Mouse (Mus musculus): ENCODE results near the gene Cdkn3. TPM values are rescaled to one million over a fixed set of nuclear protein-coding genes. Genes with fewer than 3 reads are reported as not detected.
"Not testable (repeated sequence)": the region's sequence is repeated elsewhere in the genome, so short reads cannot be mapped to it uniquely, and the experiment has no call there.

The Cdkn3 gene
- polyA plus RNA-seq (2015; fragmentation: Nextera tagmentation; extraction: Ambion mirVana): 47.3 and 53.8 TPM in 2 replicates

GRCm38 (mm10) chr14:46760355-46761029, at the start of gene Cdkn3:
Cdkn3 (plus strand) TSS chr14:46760541.
- H3K36me3 ChIP-seq: peaks cover 19% of the 10 kb centered on the region
- H3K4me3 ChIP-seq: peak within 1 kb of the TSS; percentile 88
- H3K27me3 ChIP-seq (replicated peaks): no peaks in the 10 kb centered on the region
- no peaks in the 10 kb centered on the region for H3K9me3 ChIP-seq
- H3K4me1 ChIP-seq: peaks cover 15% of the 10 kb centered on the region
- ATAC-seq (ENCODE audit: extremely low read depth, insufficient number of reproducible peaks, low FRiP score, low TSS enrichment): peak; percentile 99
- peak within 1 kb of the TSS; percentile 87 for H3K9ac ChIP-seq
- H3K27ac ChIP-seq (replicated peaks): peak within 1 kb of the TSS; percentile 48
- WGBS: under 1% methylated on average over 54 of the region's 54 CpGs
- peak within 1 kb of the TSS; percentile 95 for H3K4me2 ChIP-seq

DNA sequence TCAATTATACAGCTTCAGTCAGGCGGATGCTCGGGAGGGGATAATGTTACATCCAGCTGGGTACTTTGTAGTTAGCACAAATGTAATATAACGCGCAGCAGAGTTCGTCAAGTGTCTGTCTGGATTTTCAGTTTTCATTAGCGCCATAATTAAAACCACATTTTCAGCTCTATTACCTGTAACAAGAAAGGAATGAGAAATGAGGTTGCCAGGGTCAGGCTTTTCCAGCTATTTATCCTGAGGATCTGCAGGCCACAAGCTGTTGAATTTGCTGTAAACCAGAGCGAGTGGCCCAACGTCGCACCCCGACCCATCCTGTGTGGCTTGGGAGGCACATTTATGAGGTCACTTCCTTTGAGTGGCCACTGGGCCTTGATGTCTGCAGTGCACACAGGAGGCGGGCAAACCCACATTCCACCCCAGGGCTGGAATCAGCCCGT, 41.8 kb upstream of the Cdkn3 start:
- no peak for ATAC-seq (ENCODE audit: extremely low read depth, insufficient number of reproducible peaks, low FRiP score, low TSS enrichment)
- Histone ChIP-seq H3K9ac (no peak overlapping the region), H3K9me3 (no peaks in the 10 kb centered on the region), H3K27ac (replicated peaks) (no peak overlapping the region), H3K36me3 (no peaks in the 10 kb centered on the region), H3K27me3 (replicated peaks) (no peaks in the 10 kb centered on the region), H3K4me2 (no peak overlapping the region), H3K4me3 (no peak overlapping the region), H3K4me1 (peaks cover 5% of the 10 kb centered on the region; the same call in 1 of the 2 replicates)
- WGBS: 78% methylated on average over 12 of the region's 12 CpGs

GRCm38 (mm10) chr14:46722031-46722430, 38.3 kb upstream of the Cdkn3 start:
- 54% methylated on average over 5 of the region's 5 CpGs for WGBS
- Histone ChIP-seq H3K27ac (replicated peaks) (no peak overlapping the region), H3K36me3 (no peaks in the 10 kb centered on the region), H3K9me3 (no peaks in the 10 kb centered on the region), H3K4me3 (no peak overlapping the region), H3K9ac (no peak overlapping the region), H3K4me1 (peaks cover 8% of the 10 kb centered on the region; the same call in 1 of the 2 replicates), H3K27me3 (replicated peaks) (no peaks in the 10 kb centered on the region), H3K4me2 (no peak overlapping the region)
- no peak for ATAC-seq (ENCODE audit: extremely low read depth, insufficient number of reproducible peaks, low FRiP score, low TSS enrichment)

DNA sequence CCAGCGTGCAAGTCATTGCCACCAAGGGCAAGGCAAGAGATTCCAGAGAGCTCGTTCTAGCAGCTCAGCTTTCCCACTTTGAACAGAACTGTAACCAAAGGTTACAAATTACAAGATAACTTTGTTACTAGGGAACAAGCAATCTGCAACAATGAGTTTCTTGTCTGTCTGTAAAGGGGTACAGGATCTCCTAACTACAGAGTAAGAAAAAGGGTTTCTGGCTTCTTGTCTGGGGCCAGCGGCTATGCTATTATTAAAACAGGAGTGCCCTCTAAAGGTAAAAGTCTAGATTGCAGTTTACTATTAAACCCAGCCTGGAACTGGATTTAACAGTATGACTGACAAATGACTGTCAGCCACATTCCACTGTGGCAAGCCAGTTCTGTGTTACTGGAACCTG, 36.5 kb upstream of the Cdkn3 start:
- no peak overlapping the region for H3K4me3 ChIP-seq
- no peak overlapping the region for H3K27ac ChIP-seq (replicated peaks)
- no peak overlapping the region for H3K9ac ChIP-seq
- H3K36me3 ChIP-seq: no peaks in the 10 kb centered on the region
- 35% methylated on average over 3 of the region's 3 CpGs for WGBS
- no peak overlapping the region for H3K4me2 ChIP-seq
- no peak for ATAC-seq (ENCODE audit: extremely low read depth, insufficient number of reproducible peaks, low FRiP score, low TSS enrichment)
- H3K9me3 ChIP-seq: no peaks in the 10 kb centered on the region
- H3K27me3 ChIP-seq (replicated peaks): no peaks in the 10 kb centered on the region
- H3K4me1 ChIP-seq: peaks cover 4% of the 10 kb centered on the region; the same call in 1 of the 2 replicates

DNA sequence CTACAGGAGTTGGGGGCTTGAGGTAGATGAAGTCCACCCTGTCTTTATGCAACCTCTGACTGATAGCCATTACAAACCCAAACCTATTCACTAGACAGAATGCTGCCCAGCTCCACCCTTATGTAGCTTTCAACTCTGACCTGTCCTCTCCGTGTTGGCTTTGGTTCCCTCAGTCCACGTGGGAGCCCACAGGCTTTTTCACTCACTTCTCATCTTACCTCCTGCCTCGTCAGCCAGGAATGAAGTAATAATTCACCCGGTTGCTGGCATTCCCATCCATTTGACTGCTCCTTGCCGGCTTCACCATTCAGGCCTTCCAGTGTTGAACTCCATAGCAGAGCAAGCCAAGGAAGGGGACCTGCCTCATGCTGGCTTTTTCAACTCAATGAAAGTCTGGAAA, 35.4 kb upstream of the Cdkn3 start:
- no peak for ATAC-seq (ENCODE audit: extremely low read depth, insufficient number of reproducible peaks, low FRiP score, low TSS enrichment)
- no peak overlapping the region for H3K9ac ChIP-seq
- H3K4me2 ChIP-seq: no peak overlapping the region
- H3K27ac ChIP-seq (replicated peaks): no peak overlapping the region
- no peaks in the 10 kb centered on the region for H3K36me3 ChIP-seq
- no peaks in the 10 kb centered on the region for H3K9me3 ChIP-seq
- peaks cover 4% of the 10 kb centered on the region; the same call in 1 of the 2 replicates for H3K4me1 ChIP-seq
- no peaks in the 10 kb centered on the region for H3K27me3 ChIP-seq (replicated peaks)
- 41% methylated on average over 5 of the region's 5 CpGs for WGBS
- no peak overlapping the region for H3K4me3 ChIP-seq

GRCm38 (mm10) chr14:46725743-46726142, 34.6 kb upstream of the Cdkn3 start:
- Histone ChIP-seq H3K9ac (no peak overlapping the region), H3K9me3 (no peaks in the 10 kb centered on the region), H3K4me2 (no peak overlapping the region), H3K36me3 (no peaks in the 10 kb centered on the region), H3K4me3 (no peak overlapping the region), H3K27ac (replicated peaks) (no peak overlapping the region), H3K27me3 (replicated peaks) (no peaks in the 10 kb centered on the region), H3K4me1 (peaks cover 4% of the 10 kb centered on the region; the same call in 1 of the 2 replicates)
- 46% methylated on average over 3 of the region's 3 CpGs for WGBS
- ATAC-seq (ENCODE audit: extremely low read depth, insufficient number of reproducible peaks, low FRiP score, low TSS enrichment): no peak

DNA sequence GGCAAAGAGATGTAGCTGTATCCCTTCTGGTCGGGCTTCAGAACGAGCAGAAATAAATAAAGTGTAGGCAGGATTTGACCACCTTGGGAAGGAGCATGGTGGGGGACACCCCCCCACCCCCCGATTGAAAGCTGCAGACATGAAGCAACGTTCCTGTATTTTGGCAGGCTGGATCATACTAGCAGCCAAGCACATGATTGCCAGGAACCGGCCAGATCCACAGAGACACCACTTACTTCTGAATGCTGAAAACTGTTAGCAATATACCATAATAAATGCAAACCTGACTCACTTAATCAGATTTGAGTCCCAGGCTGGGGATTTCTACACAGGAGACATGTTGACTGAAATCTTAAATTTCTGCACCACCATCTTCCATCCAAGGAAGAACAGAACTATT, 26.1 kb upstream of the Cdkn3 start:
- Histone ChIP-seq H3K4me2 (no peak overlapping the region), H3K27ac (replicated peaks) (no peak overlapping the region), H3K4me3 (no peak overlapping the region), H3K4me1 (no peaks in the 10 kb centered on the region), H3K36me3 (no peaks in the 10 kb centered on the region), H3K9ac (no peak overlapping the region), H3K27me3 (replicated peaks) (no peaks in the 10 kb centered on the region), H3K9me3 (no peaks in the 10 kb centered on the region)
- 63% methylated on average over 5 of the region's 5 CpGs for WGBS
- no peak for ATAC-seq (ENCODE audit: extremely low read depth, insufficient number of reproducible peaks, low FRiP score, low TSS enrichment)

DNA sequence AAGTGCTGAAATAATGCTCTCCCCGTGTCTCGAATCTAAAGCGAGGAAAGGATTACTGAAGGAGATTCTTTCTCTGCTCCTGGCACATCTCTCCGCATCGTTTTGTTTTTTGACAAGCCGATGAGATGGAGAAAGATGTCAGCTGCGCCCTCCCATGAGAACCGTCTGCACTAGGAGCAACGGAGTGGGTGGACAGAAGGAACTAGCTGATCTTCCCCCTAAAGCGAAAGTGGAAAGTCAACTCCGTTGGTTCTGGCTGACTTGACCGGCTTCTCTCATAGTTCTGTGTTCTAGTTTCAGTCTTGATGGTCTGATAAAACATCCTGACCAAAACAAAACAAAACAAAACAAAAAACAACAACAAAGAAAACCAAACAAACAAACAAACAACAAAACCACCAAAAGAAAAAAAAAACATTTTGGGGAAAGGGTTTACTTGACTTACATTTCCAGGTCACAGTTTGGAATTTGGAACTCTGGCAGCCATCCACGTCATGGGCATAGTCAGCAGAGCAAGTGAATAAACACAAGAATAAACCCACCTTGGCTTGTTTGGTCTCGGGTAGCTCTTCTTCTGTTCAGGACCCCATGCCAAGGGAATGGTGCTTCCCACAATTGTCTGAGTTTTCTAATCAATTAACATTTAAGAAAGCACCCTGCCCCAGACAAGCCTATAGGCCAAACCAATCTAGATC, 25.4 kb upstream of the Cdkn3 start:
- WGBS: 80% methylated on average over 14 of the region's 14 CpGs
- no peak overlapping the region for H3K4me3 ChIP-seq
- no peaks in the 10 kb centered on the region for H3K27me3 ChIP-seq (replicated peaks)
- 0 out of 2 replicates have a peak, but pooled peaks cover 4% of the 10 kb centered on the region for H3K9me3 ChIP-seq
- no peaks in the 10 kb centered on the region for H3K4me1 ChIP-seq
- no peaks in the 10 kb centered on the region for H3K36me3 ChIP-seq
- no peak for ATAC-seq (ENCODE audit: extremely low read depth, insufficient number of reproducible peaks, low FRiP score, low TSS enrichment)
- H3K4me2 ChIP-seq: no peak overlapping the region
- H3K9ac ChIP-seq: no peak overlapping the region
- H3K27ac ChIP-seq (replicated peaks): no peak overlapping the region

- Histone ChIP-seq H3K9ac (no peak overlapping the region), H3K27me3 (replicated peaks) (no peaks in the 10 kb centered on the region), H3K4me1 (no peaks in the 10 kb centered on the region), H3K4me3 (no peak overlapping the region), H3K4me2 (no peak overlapping the region), H3K36me3 (no peaks in the 10 kb centered on the region), H3K9me3 (0 out of 2 replicates have a peak, but pooled peaks cover 4% of the 10 kb centered on the region), H3K27ac (replicated peaks) (no peak overlapping the region)
- whole genome bisulfite sequencing: 79% methylated on average over 4 of the region's 4 CpGs
- ATAC-seq (ENCODE audit: extremely low read depth, insufficient number of reproducible peaks, low FRiP score, low TSS enrichment): no peak
Observed at GRCm38 (mm10) chr14:46736366-46736765, 24.0 kb upstream of the Cdkn3 start.

GRCm38 (mm10) chr14:46737346-46737745, 23.0 kb upstream of the Cdkn3 start:
- not testable (repeated sequence) for H3K4me3 ChIP-seq; H3K27ac ChIP-seq (replicated peaks); H3K4me1 ChIP-seq; ATAC-seq (ENCODE audit: extremely low read depth, insufficient number of reproducible peaks, low FRiP score, low TSS enrichment); H3K27me3 ChIP-seq (replicated peaks); H3K4me2 ChIP-seq; H3K9ac ChIP-seq; H3K9me3 ChIP-seq; H3K36me3 ChIP-seq

- no peak overlapping the region for H3K27ac ChIP-seq (replicated peaks)
- no peak overlapping the region for H3K4me3 ChIP-seq
- no peaks in the 10 kb centered on the region for H3K4me1 ChIP-seq
- no peaks in the 10 kb centered on the region for H3K27me3 ChIP-seq (replicated peaks)
- H3K36me3 ChIP-seq: no peaks in the 10 kb centered on the region
- H3K4me2 ChIP-seq: no peak overlapping the region
- WGBS: 58% methylated on average over 2 of the region's 2 CpGs
- ATAC-seq (ENCODE audit: extremely low read depth, insufficient number of reproducible peaks, low FRiP score, low TSS enrichment): no peak
- no peak overlapping the region for H3K9ac ChIP-seq
- H3K9me3 ChIP-seq: 0 out of 2 replicates have a peak, but pooled peaks cover 4% of the 10 kb centered on the region
Observed at GRCm38 (mm10) chr14:46742674-46743073, 17.7 kb upstream of the Cdkn3 start.
